Mouse (Mus musculus): ENCODE results near the gene Olfr914. TPM values are rescaled to one million over a fixed set of nuclear protein-coding genes. Genes with fewer than 3 reads are reported as not detected.

The Olfr914 gene
- polyA plus RNA-seq (2015; fragmentation: Nextera tagmentation; extraction: Ambion mirVana), result not detected in 2 replicates

DNA sequence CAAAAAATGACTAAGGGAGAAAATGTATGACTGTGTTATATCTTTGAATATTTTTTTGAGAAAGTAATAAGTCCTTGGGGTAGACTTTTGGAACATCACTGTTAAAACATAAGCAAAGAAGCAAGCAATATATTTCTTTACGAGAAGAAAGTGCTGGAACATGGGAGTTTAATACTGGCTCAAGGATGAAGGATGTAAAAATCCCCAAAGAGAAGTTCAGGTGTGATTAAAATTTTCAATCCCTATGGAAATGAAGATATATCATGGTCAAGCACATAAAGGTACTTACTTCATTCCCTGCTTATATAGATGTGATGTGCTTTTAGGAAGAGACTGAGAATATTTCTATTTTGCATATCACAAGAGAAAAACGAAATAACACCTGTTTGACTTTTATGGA, at the start of gene Olfr914:
Gene Olfr914, plus strand, starts transcription at position 301 of the 400 bp plus-strand sequence.
- no peak within 1 kb of the TSS for H3K27ac ChIP-seq (ENCODE audit: low read length)
- WGBS, result 62% methylated on average over 2 of the region's 2 CpGs
- H3K36me3 ChIP-seq (ENCODE audit: control insufficient read depth, insufficient read depth, low read length), result no peaks in the 10 kb centered on the region
- H3K4me1 ChIP-seq (ENCODE audit: control insufficient read depth, insufficient read depth, low read length), result no peaks in the 10 kb centered on the region
- no peak within 1 kb of the TSS for H3K9ac ChIP-seq (ENCODE audit: low read depth, low read length)
- no peaks in the 10 kb centered on the region for H3K27me3 ChIP-seq (replicated peaks; ENCODE audit: control insufficient read depth, insufficient read depth, low read length)
- no peak within 1 kb of the TSS for H3K4me2 ChIP-seq (ENCODE audit: low read depth, low read length)
- no peak for ATAC-seq
- H3K4me3 ChIP-seq (ENCODE audit: low read length), result no peak within 1 kb of the TSS
- no peaks in the 10 kb centered on the region for H3K9me3 ChIP-seq (ENCODE audit: control insufficient read depth, low read length)

DNA sequence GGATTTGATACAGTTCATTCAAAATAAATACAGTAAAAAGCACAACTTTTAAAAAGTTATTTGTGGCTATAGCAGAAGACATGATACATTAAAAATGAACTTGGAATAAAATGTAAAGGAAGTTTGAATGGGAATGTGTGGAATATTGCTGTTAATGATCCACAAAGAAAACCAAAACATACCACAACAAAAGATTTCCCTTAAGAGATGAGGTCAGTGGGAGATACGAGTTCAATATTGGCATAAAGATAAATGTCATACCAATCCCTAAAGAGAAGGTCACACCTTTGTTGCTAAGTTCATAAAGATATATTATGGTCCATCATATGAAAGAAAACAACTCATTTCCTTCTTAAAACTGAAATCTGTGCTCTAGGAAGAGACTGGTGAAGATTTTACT, 25.0 kb upstream of the Olfr914 start, which contains the start of gene Olfr912:
Gene Olfr912, plus strand, starts transcription at position 301 of the 400 bp plus-strand sequence.
- WGBS, result 58% methylated on average over 1 of the region's 1 CpGs
- H3K27me3 ChIP-seq (replicated peaks; ENCODE audit: control insufficient read depth, insufficient read depth, low read length), result no peaks in the 10 kb centered on the region
- no peak for ATAC-seq
- H3K27ac ChIP-seq (ENCODE audit: low read length), result no peak within 1 kb of the TSS
- no peaks in the 10 kb centered on the region for H3K9me3 ChIP-seq (ENCODE audit: control insufficient read depth, low read length)
- H3K4me2 ChIP-seq (ENCODE audit: low read depth, low read length), result no peak within 1 kb of the TSS
- H3K9ac ChIP-seq (ENCODE audit: low read depth, low read length), result no peak within 1 kb of the TSS
- H3K4me1 ChIP-seq (ENCODE audit: control insufficient read depth, insufficient read depth, low read length), result no peaks in the 10 kb centered on the region
- no peak within 1 kb of the TSS for H3K4me3 ChIP-seq (ENCODE audit: low read length)
- H3K36me3 ChIP-seq (ENCODE audit: control insufficient read depth, insufficient read depth, low read length), result no peaks in the 10 kb centered on the region

DNA sequence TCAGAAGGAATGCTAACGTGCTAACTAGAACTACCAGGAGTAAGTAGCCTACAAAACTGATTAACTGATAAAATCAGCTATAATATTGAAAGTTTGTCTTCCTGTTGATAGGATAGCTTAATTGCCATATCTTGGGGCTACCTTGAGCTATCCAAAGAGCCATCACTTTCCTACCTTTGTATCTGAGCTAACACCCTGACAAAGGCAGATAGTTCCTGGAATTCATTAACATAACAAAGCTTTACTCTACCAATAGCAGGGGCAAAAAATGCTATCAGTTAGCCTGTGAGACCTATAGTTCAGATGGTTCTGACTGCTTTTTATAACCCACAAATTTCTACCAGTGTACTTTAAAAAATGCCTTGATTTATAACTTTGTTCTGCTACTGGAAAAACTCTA, 13.8 kb upstream of the Olfr914 start:
- 47% methylated on average over 1 of the region's 1 CpGs for WGBS
- no peak overlapping the region for H3K9ac ChIP-seq (ENCODE audit: low read depth, low read length)
- ATAC-seq, result no peak
- no peak overlapping the region for H3K27ac ChIP-seq (ENCODE audit: low read length)
- no peaks in the 10 kb centered on the region for H3K4me1 ChIP-seq (ENCODE audit: control insufficient read depth, insufficient read depth, low read length)
- H3K4me3 ChIP-seq (ENCODE audit: low read length), result no peak overlapping the region
- no peaks in the 10 kb centered on the region for H3K36me3 ChIP-seq (ENCODE audit: control insufficient read depth, insufficient read depth, low read length)
- H3K27me3 ChIP-seq (replicated peaks; ENCODE audit: control insufficient read depth, insufficient read depth, low read length), result no peaks in the 10 kb centered on the region
- H3K9me3 ChIP-seq (ENCODE audit: control insufficient read depth, low read length), result no peaks in the 10 kb centered on the region
- no peak overlapping the region for H3K4me2 ChIP-seq (ENCODE audit: low read depth, low read length)

DNA sequence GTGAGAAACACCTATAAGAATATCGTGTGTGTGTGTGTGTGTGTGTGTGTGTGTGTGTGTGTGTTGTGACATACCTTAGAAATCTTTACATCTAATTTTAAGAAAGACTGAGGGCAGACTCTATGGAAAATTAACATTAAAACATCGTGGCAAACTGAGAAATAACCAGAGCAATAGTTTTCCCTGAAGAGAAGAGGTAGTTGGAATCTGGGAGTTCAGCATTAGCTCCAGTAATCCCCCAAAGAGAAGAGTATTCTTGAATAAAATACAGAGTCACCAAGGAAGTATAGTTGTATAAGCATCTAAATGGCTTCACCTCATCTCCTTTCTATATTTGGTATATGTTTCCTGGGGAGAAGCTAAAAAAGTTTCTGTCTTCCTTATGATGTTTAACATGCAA, 12.4 kb upstream of the Olfr914 start, which contains the start of gene Olfr913:
Gene Olfr913, plus strand, starts transcription at position 301 of the 400 bp plus-strand sequence.
- Histone ChIP-seq H3K9ac (ENCODE audit: low read depth, low read length) (no peak within 1 kb of the TSS), H3K27me3 (replicated peaks; ENCODE audit: control insufficient read depth, insufficient read depth, low read length) (no peaks in the 10 kb centered on the region), H3K4me2 (ENCODE audit: low read depth, low read length) (no peak within 1 kb of the TSS), H3K4me1 (ENCODE audit: control insufficient read depth, insufficient read depth, low read length) (no peaks in the 10 kb centered on the region), H3K4me3 (ENCODE audit: low read length) (no peak within 1 kb of the TSS), H3K36me3 (ENCODE audit: control insufficient read depth, insufficient read depth, low read length) (no peaks in the 10 kb centered on the region), H3K9me3 (ENCODE audit: control insufficient read depth, low read length) (no peaks in the 10 kb centered on the region), H3K27ac (ENCODE audit: low read length) (no peak within 1 kb of the TSS)
- no peak for ATAC-seq
- 54% methylated on average over 2 of the region's 2 CpGs for WGBS

DNA sequence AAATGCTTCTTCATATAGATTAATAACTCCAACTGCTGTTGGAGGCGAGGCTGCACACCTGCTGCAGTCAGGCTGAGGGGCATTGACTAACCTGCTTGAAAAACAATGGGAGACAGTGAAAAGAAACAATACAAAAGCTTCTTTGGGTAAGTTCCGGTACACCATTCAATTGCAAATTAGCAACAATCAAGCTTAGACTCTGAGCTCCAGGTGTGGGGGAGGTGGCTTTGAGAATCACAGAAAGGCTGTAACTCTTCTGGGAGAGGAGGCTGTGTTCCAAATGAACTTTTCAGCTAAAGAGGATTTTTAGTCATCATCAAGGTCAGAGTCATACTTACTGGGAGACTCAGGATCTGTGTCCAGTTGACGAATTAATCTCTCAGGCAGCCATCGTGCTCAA, 27.5 kb downstream of the Olfr914 start:
- no peaks in the 10 kb centered on the region for H3K36me3 ChIP-seq (ENCODE audit: control insufficient read depth, insufficient read depth, low read length)
- no peak overlapping the region for H3K27ac ChIP-seq (ENCODE audit: low read length)
- H3K9me3 ChIP-seq (ENCODE audit: control insufficient read depth, low read length), result no peaks in the 10 kb centered on the region
- no peaks in the 10 kb centered on the region for H3K27me3 ChIP-seq (replicated peaks; ENCODE audit: control insufficient read depth, insufficient read depth, low read length)
- H3K9ac ChIP-seq (ENCODE audit: low read depth, low read length), result no peak overlapping the region
- ATAC-seq, result no peak
- no peak overlapping the region for H3K4me3 ChIP-seq (ENCODE audit: low read length)
- H3K4me1 ChIP-seq (ENCODE audit: control insufficient read depth, insufficient read depth, low read length), result no peaks in the 10 kb centered on the region
- WGBS, result 82% methylated on average over 4 of the region's 4 CpGs
- no peak overlapping the region for H3K4me2 ChIP-seq (ENCODE audit: low read depth, low read length)

DNA sequence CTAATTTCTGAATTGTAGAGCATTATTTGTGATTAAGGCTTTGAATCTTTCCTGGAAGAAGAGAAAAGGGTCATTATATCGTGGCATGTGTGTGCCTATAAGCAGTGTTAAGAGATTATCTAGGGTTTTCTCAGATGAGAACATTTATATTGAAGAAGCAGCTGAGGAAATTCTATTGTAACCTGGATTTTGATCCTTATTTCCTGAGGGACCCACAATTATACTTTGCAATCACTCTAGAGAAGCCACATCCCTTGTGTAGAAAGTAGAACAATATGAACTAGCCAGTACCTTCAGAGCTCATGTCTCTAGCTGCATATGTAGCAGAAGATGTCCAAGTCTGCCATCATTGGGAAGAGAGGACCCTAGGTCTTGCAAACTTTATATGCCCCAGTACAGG, 54.9 kb downstream of the Olfr914 start, which contains the start of gene Olfr916:
Gene Olfr916, minus strand, starts transcription at position 101 of the 400 bp plus-strand sequence.
- ATAC-seq, result no peak
- H3K4me3 ChIP-seq (ENCODE audit: low read length), result no peak within 1 kb of the TSS
- H3K9me3 ChIP-seq (ENCODE audit: control insufficient read depth, low read length), result no peaks in the 10 kb centered on the region
- no peak within 1 kb of the TSS for H3K4me2 ChIP-seq (ENCODE audit: low read depth, low read length)
- H3K4me1 ChIP-seq (ENCODE audit: control insufficient read depth, insufficient read depth, low read length), result no peaks in the 10 kb centered on the region
- H3K27ac ChIP-seq (ENCODE audit: low read length), result no peak within 1 kb of the TSS
- 75% methylated on average over 1 of the region's 1 CpGs for WGBS
- no peaks in the 10 kb centered on the region for H3K36me3 ChIP-seq (ENCODE audit: control insufficient read depth, insufficient read depth, low read length)
- no peak within 1 kb of the TSS for H3K9ac ChIP-seq (ENCODE audit: low read depth, low read length)
- H3K27me3 ChIP-seq (replicated peaks; ENCODE audit: control insufficient read depth, insufficient read depth, low read length), result no peaks in the 10 kb centered on the region

Other genes with a start within 250 kb of the Olfr914 start
- gene Olfr250, start 238.2 kb upstream of the Olfr914 start, polyA plus RNA-seq (2015; fragmentation: Nextera tagmentation; extraction: Ambion mirVana), result not detected in 2 replicates
- gene Olfr251, start 228.0 kb upstream of the Olfr914 start, polyA plus RNA-seq (2015; fragmentation: Nextera tagmentation; extraction: Ambion mirVana), result not detected in 2 replicates
- not detected in 2 replicates for gene Olfr147, start 203.4 kb upstream of the Olfr914 start, polyA plus RNA-seq (2015; fragmentation: Nextera tagmentation; extraction: Ambion mirVana)
- not detected in 2 replicates for gene Olfr901, start 175.6 kb upstream of the Olfr914 start, polyA plus RNA-seq (2015; fragmentation: Nextera tagmentation; extraction: Ambion mirVana)
- gene Olfr902, start 157.4 kb upstream of the Olfr914 start, polyA plus RNA-seq (2015; fragmentation: Nextera tagmentation; extraction: Ambion mirVana), result not detected in 2 replicates
- not detected in 2 replicates for gene Olfr904, start 142.0 kb upstream of the Olfr914 start, polyA plus RNA-seq (2015; fragmentation: Nextera tagmentation; extraction: Ambion mirVana)
- not detected in 2 replicates for gene Olfr905, start 134.0 kb upstream of the Olfr914 start, polyA plus RNA-seq (2015; fragmentation: Nextera tagmentation; extraction: Ambion mirVana)
- gene Olfr906, start 118.0 kb upstream of the Olfr914 start, polyA plus RNA-seq (2015; fragmentation: Nextera tagmentation; extraction: Ambion mirVana), result not detected in 2 replicates
- not detected in 2 replicates for gene Olfr907, start 109.3 kb upstream of the Olfr914 start, polyA plus RNA-seq (2015; fragmentation: Nextera tagmentation; extraction: Ambion mirVana)
- gene Olfr911-ps1, start 83.5 kb upstream of the Olfr914 start, polyA plus RNA-seq (2015; fragmentation: Nextera tagmentation; extraction: Ambion mirVana), result not detected in 2 replicates
- not detected in 2 replicates for gene Olfr910, start 67.3 kb upstream of the Olfr914 start, polyA plus RNA-seq (2015; fragmentation: Nextera tagmentation; extraction: Ambion mirVana)
- not detected in 2 replicates for gene Olfr912, start 24.9 kb upstream of the Olfr914 start, polyA plus RNA-seq (2015; fragmentation: Nextera tagmentation; extraction: Ambion mirVana)
- not detected in 2 replicates for gene Olfr913, start 12.3 kb upstream of the Olfr914 start, polyA plus RNA-seq (2015; fragmentation: Nextera tagmentation; extraction: Ambion mirVana)
- not detected in 2 replicates for gene Olfr916, start 54.8 kb downstream of the Olfr914 start, polyA plus RNA-seq (2015; fragmentation: Nextera tagmentation; extraction: Ambion mirVana)
- not detected in 2 replicates for gene Olfr917, start 60.7 kb downstream of the Olfr914 start, polyA plus RNA-seq (2015; fragmentation: Nextera tagmentation; extraction: Ambion mirVana)
- not detected in 2 replicates for gene Olfr918, start 69.5 kb downstream of the Olfr914 start, polyA plus RNA-seq (2015; fragmentation: Nextera tagmentation; extraction: Ambion mirVana)
- not detected in 2 replicates for gene Olfr919, start 98.6 kb downstream of the Olfr914 start, polyA plus RNA-seq (2015; fragmentation: Nextera tagmentation; extraction: Ambion mirVana)
- 15.4 and 16.3 TPM in 2 replicates for gene Vwa5a, start 113.2 kb downstream of the Olfr914 start, polyA plus RNA-seq (2015; fragmentation: Nextera tagmentation; extraction: Ambion mirVana)
- 0.04 TPM in 1 of 2 replicates, not detected in the other for gene Olfr920, start 147.2 kb downstream of the Olfr914 start, polyA plus RNA-seq (2015; fragmentation: Nextera tagmentation; extraction: Ambion mirVana)
- not detected in 2 replicates for gene Olfr921, start 168.0 kb downstream of the Olfr914 start, polyA plus RNA-seq (2015; fragmentation: Nextera tagmentation; extraction: Ambion mirVana)
- gene Olfr922, start 209.5 kb downstream of the Olfr914 start, polyA plus RNA-seq (2015; fragmentation: Nextera tagmentation; extraction: Ambion mirVana), result not detected in 2 replicates
- not detected in 2 replicates for gene Olfr923, start 221.4 kb downstream of the Olfr914 start, polyA plus RNA-seq (2015; fragmentation: Nextera tagmentation; extraction: Ambion mirVana)
- gene Olfr924, start 239.3 kb downstream of the Olfr914 start, polyA plus RNA-seq (2015; fragmentation: Nextera tagmentation; extraction: Ambion mirVana), result not detected in 2 replicates
- not detected in 2 replicates for gene Olfr26, start 250.0 kb downstream of the Olfr914 start, polyA plus RNA-seq (2015; fragmentation: Nextera tagmentation; extraction: Ambion mirVana)